Mouse (Mus musculus) forebrain, embryonic 16.5 days (tissue): ENCODE measurements around the gene Rcc1. TPM values are rescaled to one million over a fixed set of nuclear protein-coding genes. Genes with fewer than 3 reads are reported as not detected.
A peak's percentile ranks its signal among the peaks of the same experiment; 100 is the strongest.

Experiments
- ATAC-seq: fragments of 200-750 bp; cut with Nextera tagmentation; 2 replicates; pipeline ENCODE4 v1.8.0; 2017; ENCODE audit warnings: mild to moderate bottlenecking, moderate library complexity
- H3K27ac ChIP-seq: fragments of 300-500 bp; sonication (generic); 2 replicates; pipeline ENCODE4 v1.5.1; 2014; ENCODE audit warnings: low read length, control low read depth
- H3K27me3 ChIP-seq: fragments of 300-500 bp; sonication (generic); replicated peaks from 2 replicates; pipeline ENCODE4 v1.6.1; 2014; ENCODE audit warnings: low read length; ENCODE audit not compliant: control insufficient read depth, insufficient read depth
- H3K36me3 ChIP-seq: fragments of 300-500 bp; sonication (generic); 2 replicates; pipeline ENCODE4 v1.6.1; 2014; ENCODE audit not compliant: control insufficient read depth, insufficient read depth
- H3K4me1 ChIP-seq: fragments of 300-500 bp; sonication (generic); replicated peaks from 2 replicates; pipeline ENCODE4 v1.6.1; 2014; ENCODE audit warnings: low read length; ENCODE audit not compliant: control insufficient read depth, insufficient read depth
- H3K4me2 ChIP-seq: fragments of 300-500 bp; sonication (generic); 2 replicates; pipeline ENCODE4 v1.6.1; 2014; ENCODE audit warnings: mild to moderate bottlenecking, low read length, control low read depth
- H3K4me3 ChIP-seq: fragments of 300-500 bp; sonication (generic); replicated peaks from 2 replicates; pipeline ENCODE4 v1.5.1; 2014; ENCODE audit warnings: mild to moderate bottlenecking, low read length, control low read depth
- H3K9ac ChIP-seq: fragments of 300-500 bp; sonication (generic); replicated peaks from 2 replicates; pipeline ENCODE4 v1.6.1; 2014; ENCODE audit warnings: low read depth, low read length, control low read depth
- H3K9me3 ChIP-seq: fragments of 300-500 bp; sonication (generic); 2 replicates; pipeline ENCODE4 v1.6.1; 2016; ENCODE audit warnings: low read length; ENCODE audit not compliant: control insufficient read depth
- WGBS: fragments of 180-500 bp; shearing (Covaris S2); extraction: QIAGEN DNeasy Blood & Tissue Kit; methylation state at CpG from one replicate; pipeline ENCODE4 v1.1.7; 2014; 5-methylcytosine and 5-hydroxymethylcytosine counted together
- polyA plus RNA-seq: library from polyadenylated mRNA; unstranded; fragments of >200 nt; fragmentation: Nextera tagmentation; extraction: Ambion mirVana; gene quantifications from 2 replicates; pipeline ENCODE4 v1.2.1, GENCODE M21; 2015

The Rcc1 gene
- polyA plus RNA-seq, 1 experiment from 2014 or later = 51.3 TPM

DNA sequence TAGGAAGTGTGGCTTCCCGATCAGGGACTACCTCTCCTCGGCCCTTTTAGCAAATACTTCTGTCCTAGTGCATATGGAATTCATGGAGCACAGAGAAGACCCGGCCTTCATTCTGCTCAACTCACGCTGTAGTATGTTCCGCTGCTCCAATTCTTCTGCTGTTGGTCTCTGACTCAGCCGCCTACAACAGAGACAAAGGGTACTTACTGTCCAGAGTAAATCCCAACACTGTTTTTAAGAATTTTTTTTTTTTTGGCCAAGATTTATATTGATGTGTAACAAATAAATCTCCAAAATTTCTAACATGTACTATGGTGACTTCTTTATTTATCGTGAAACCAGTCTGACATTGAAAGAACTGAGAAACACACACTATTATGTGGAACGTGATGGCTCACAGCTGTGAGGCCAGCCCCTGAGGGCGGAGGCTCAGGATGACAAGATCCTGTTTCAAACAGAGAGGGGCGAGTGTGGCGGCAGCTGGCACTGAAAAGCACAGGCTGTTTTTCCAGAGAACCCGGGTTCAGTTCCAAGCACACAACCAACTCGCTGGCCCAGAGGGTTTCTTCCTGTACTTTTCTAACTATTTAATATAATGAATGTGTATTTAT is 12.2 kb upstream of the Rcc1 start:
- Histone ChIP-seq H3K4me2 (no peak overlapping the region), H3K27me3 (no peaks in the 10 kb centered on the region), H3K27ac (no peak overlapping the region), H3K9ac (no peak overlapping the region), H3K4me3 (no peak overlapping the region), H3K9me3 (no peaks in the 10 kb centered on the region), H3K36me3 (peaks cover 19% of the 10 kb centered on the region), H3K4me1 (no peaks in the 10 kb centered on the region)
- no peak for ATAC-seq
- WGBS = 81% methylated on average over 13 of the region's 13 CpGs

DNA sequence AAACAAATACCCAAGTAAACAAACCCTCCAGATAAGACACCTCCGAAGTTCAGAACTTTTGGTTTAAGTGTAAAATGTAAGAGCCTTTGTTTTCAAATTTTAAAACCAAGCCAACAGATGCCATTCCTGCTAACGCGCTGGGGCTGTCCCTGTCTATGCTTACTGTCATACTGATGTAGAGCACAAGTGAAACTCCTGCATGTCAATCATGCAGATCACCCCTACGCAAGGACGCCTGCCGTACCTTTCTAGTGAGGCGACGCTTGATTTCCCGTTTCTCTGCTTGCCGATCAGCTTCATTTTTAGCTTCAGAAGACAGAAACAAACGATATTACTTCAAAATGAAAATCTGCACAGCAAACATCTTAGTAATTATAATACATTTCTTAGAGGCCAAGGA is 10.1 kb upstream of the Rcc1 start:
- Histone ChIP-seq H3K4me2 (no peak overlapping the region), H3K9me3 (no peaks in the 10 kb centered on the region), H3K27me3 (no peaks in the 10 kb centered on the region), H3K4me3 (no peak overlapping the region), H3K9ac (no peak overlapping the region), H3K4me1 (no peaks in the 10 kb centered on the region), H3K27ac (no peak overlapping the region), H3K36me3 (peaks cover 13% of the 10 kb centered on the region)
- ATAC-seq = no peak
- 95% methylated on average over 11 of the region's 11 CpGs for WGBS

DNA sequence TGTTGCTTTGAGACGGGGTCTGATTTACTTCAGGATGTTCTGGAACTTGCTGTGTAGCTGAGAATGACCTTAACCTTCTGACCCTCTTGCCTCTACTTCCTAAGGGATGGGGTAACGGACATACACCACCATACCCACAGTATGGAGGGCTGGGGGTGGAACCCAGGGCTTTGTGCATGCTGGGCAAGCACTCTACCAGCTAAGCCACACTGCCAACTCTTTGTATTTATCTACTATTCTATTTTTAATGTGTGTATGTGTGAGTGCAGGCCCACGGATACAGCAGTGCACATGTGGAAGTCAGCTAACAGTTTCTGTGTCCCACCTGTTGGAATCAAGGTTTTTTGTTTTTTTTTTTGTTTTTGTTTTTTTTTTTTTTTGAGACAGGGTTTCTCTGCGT is 6.1 kb upstream of the Rcc1 start:
- no peak for ATAC-seq
- Histone ChIP-seq H3K9me3 (no peaks in the 10 kb centered on the region), H3K4me3 (no peak overlapping the region), H3K4me2 (no peak overlapping the region), H3K27me3 (no peaks in the 10 kb centered on the region), H3K9ac (no peak overlapping the region), H3K27ac (no peak overlapping the region), H3K4me1 (no peaks in the 10 kb centered on the region), H3K36me3 (peaks cover 12% of the 10 kb centered on the region)
- 85% methylated on average over 4 of the region's 4 CpGs for WGBS

DNA sequence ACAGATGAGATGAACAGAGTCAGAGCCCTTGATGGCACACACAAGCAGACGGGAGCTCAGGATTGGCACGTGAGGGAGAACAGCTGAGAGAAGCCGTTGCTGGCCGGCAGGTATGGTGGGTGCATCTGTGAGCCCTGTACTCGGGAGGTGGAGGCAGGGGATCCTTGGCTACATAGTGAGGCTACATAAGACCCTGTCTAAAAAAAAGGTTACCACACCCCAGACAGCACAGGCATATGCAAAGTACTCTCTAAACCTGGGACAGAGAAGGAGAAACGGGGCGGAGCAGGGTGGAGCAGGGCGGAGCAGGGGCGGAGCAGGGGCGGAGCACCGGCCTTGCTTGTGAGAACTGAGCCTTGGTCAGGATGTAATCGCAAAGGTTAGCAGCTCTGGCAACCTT is 2.8 kb upstream of the Rcc1 start:
- Histone ChIP-seq H3K36me3 (peaks cover 9% of the 10 kb centered on the region), H3K27ac (no peak overlapping the region), H3K9me3 (no peaks in the 10 kb centered on the region), H3K4me1 (peaks cover 19% of the 10 kb centered on the region), H3K27me3 (no peaks in the 10 kb centered on the region), H3K4me2 (no peak overlapping the region), H3K4me3 (no peak overlapping the region), H3K9ac (no peak overlapping the region)
- 34% methylated on average over 12 of the region's 12 CpGs for WGBS
- ATAC-seq = no peak

DNA sequence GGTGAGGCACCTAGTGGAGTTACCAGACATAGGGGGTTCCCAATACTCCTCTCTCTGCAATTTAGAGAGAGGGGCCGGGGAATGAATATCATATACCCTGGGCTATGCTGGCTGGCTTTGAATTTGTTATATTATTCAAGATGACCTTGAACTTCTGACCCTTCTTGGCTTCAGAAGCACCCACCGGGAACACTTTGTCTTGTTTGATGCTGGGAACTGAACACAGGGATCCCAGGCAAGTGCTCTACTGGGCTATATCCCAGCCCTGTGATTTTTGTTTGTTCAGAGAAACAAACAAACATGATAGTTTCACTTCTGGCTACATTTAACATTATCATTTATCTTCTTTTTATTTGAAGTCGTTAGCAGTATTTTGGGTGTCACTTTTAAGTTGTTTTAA is 2.0 kb upstream of the Rcc1 start:
- H3K9ac ChIP-seq = no peak overlapping the region
- H3K4me3 ChIP-seq = no peak overlapping the region
- H3K4me2 ChIP-seq = no peak overlapping the region
- no peak for ATAC-seq
- peaks cover 19% of the 10 kb centered on the region for H3K4me1 ChIP-seq
- no peak overlapping the region for H3K27ac ChIP-seq
- no peaks in the 10 kb centered on the region for H3K9me3 ChIP-seq
- H3K27me3 ChIP-seq = no peaks in the 10 kb centered on the region
- H3K36me3 ChIP-seq = peaks cover 9% of the 10 kb centered on the region
- WGBS = 88% methylated on average over 3 of the region's 3 CpGs

DNA sequence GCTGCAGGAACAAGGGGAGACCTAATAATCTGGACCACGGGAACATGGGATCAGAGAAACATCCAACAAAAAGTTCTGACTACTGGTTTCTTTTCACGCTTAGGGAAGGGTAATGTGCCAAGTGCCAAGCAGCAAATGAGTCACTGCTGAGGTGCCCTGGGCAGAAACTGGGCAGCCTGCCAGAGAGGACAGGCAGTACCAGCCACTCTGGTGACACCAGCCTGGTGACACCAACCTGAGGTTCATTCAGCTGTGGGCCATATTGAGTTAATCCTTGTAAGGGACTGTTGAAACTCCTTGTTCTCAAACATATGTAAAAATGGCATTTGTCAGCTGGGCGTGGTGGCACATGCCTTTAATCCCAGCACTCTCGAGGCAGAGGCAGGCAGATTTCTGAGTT is 1.2 kb upstream of the Rcc1 start:
- no peak overlapping the region for H3K9ac ChIP-seq
- H3K4me2 ChIP-seq = no peak overlapping the region
- H3K27ac ChIP-seq = no peak overlapping the region
- peaks cover 9% of the 10 kb centered on the region for H3K36me3 ChIP-seq
- no peaks in the 10 kb centered on the region for H3K9me3 ChIP-seq
- no peak overlapping the region for H3K4me3 ChIP-seq
- WGBS = 85% methylated on average over 4 of the region's 4 CpGs
- H3K4me1 ChIP-seq = peaks cover 19% of the 10 kb centered on the region
- H3K27me3 ChIP-seq = no peaks in the 10 kb centered on the region
- ATAC-seq = no peak

DNA sequence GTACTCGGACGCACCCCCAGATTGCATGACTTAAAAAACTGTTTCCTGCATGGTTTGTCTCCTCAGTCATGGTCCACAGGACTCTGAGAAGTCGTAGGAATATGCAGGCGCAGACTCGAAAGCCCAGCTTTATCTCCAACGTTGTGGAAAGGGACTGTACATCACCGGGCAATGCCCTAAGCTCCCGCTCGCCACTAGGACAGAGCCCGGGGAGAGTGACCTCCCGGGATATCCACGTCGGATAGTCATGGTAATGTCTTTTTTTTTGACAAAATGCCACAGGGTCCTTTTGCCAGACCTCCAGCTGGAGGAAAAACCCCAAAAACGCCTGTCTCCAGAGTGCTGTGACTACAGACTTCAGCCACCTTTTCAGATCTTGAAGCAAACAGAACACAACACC is 666 bp downstream of the Rcc1 start:
- H3K4me3 ChIP-seq = peak overlapping the region; percentile 84
- H3K4me2 ChIP-seq = peak overlapping the region; percentile 95
- peaks cover 9% of the 10 kb centered on the region for H3K36me3 ChIP-seq
- H3K27me3 ChIP-seq = no peaks in the 10 kb centered on the region
- no peaks in the 10 kb centered on the region for H3K9me3 ChIP-seq
- 0% methylated on average over 14 of the region's 14 CpGs for WGBS
- peaks cover 19% of the 10 kb centered on the region for H3K4me1 ChIP-seq
- no peak for ATAC-seq
- H3K27ac ChIP-seq = peak overlapping the region; percentile 93
- H3K9ac ChIP-seq = peak overlapping the region; percentile 80

DNA sequence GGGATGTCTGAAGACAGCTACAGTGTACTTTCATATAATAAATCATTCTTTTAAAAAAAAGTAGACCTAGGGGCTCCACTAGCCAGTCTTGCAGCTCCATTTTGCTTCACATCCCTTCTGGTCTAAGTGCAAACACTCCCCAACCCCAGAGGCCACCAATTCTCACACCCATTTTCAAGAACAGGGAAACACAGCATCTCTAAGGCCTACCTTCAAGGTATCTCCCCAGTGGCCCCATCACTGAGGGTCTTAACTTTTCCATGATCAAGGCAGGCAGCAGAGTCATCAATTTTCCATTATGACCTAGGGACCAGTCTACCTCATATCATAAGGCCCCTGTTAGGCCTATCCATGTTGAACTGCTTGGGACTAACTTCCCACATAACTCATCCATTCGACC is 2.0 kb downstream of the Rcc1 start:
- Histone ChIP-seq H3K27me3 (no peaks in the 10 kb centered on the region), H3K36me3 (no peaks in the 10 kb centered on the region), H3K9ac (no peak overlapping the region), H3K27ac (no peak overlapping the region), H3K4me1 (peaks cover 19% of the 10 kb centered on the region), H3K4me2 (no peak overlapping the region), H3K9me3 (no peaks in the 10 kb centered on the region), H3K4me3 (no peak overlapping the region)
- no peak for ATAC-seq
- WGBS = 46% methylated on average over 1 of the region's 1 CpGs

DNA sequence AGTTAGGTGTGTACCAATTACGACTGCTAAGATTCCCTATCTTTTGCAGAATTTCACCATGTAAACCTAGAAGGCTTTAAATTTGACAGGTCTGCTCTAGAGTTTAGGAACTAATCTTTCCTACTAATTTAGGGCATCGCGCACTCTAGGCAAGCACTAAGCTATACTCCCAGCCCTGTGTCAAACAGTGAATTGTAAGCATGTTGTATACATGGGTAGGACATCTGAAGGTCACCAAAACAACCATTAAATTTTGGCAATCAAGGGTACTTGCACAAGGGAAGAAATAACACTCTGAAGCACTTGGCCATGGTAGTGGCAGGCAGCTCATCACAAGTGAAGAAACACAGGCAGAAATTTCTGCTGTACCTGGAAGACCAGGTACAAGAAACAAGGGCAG is 2.6 kb downstream of the Rcc1 start:
- 70% methylated on average over 3 of the region's 3 CpGs for WGBS
- H3K4me3 ChIP-seq = no peak overlapping the region
- no peaks in the 10 kb centered on the region for H3K36me3 ChIP-seq
- H3K9ac ChIP-seq = no peak overlapping the region
- no peak for ATAC-seq
- no peak overlapping the region for H3K27ac ChIP-seq
- H3K9me3 ChIP-seq = no peaks in the 10 kb centered on the region
- no peak overlapping the region for H3K4me2 ChIP-seq
- peaks cover 19% of the 10 kb centered on the region for H3K4me1 ChIP-seq
- H3K27me3 ChIP-seq = no peaks in the 10 kb centered on the region

DNA sequence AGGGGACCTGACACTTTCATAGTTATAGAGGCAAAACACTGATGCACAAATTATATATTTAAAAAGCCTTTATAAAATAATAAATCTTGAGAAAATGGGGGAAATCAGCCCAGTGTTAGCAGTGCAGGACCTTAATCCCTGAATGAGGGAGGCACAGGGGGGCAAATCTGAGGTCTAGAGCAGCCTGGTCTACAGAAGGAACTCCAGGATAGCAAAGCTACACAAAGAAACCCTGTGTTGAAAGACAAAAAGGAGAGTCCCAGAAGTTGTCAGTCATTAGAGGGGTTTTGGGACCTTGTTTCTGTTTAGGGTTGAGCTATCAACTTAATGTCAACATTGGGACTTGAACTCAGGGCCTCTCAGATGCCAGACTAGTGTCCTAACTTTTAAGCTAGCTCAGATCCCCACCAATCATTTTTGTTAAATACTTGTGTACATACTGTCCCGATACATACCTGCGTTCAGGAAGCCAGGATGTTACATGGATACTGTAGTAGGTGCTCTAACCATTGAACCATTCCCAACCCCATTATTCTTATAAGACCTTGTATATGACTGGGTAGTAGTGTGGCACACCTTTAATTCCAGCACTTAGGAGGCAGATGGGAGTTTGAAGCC is 3.2 kb downstream of the Rcc1 start:
- Histone ChIP-seq H3K4me1 (peaks cover 19% of the 10 kb centered on the region), H3K4me3 (no peak overlapping the region), H3K27ac (no peak overlapping the region), H3K9ac (no peak overlapping the region), H3K36me3 (no peaks in the 10 kb centered on the region), H3K27me3 (no peaks in the 10 kb centered on the region), H3K4me2 (no peak overlapping the region), H3K9me3 (no peaks in the 10 kb centered on the region)
- 42% methylated on average over 2 of the region's 2 CpGs for WGBS
- ATAC-seq = no peak
